Mouse (Mus musculus) E14TG2a.4 (cell line): Measurements from ENCODE around the gene Sorcs1.

Experiments
- H3K27me3 ChIP-seq: 2 replicates; pipeline ENCODE4 v1.6.1; 2014; ENCODE audit warnings: low read length, control low read depth; ENCODE audit not compliant: insufficient read depth
- H3K36me3 ChIP-seq: 2 replicates; pipeline ENCODE4 v1.6.1; 2014; ENCODE audit warnings: low read length, control low read depth; ENCODE audit not compliant: insufficient read depth
- H3K4me1 ChIP-seq: replicated peaks from 2 replicates; pipeline ENCODE4 v1.6.1; 2014; ENCODE audit warnings: low read depth, low read length, control low read depth
- H3K4me3 ChIP-seq: replicated peaks from 2 replicates; pipeline ENCODE4 v1.5.1; 2014; ENCODE audit warnings: mild to moderate bottlenecking, low read length
- H3K9me3 ChIP-seq: 2 replicates; pipeline ENCODE4 v1.6.1; 2014; ENCODE audit warnings: low read length, control low read depth
- CTCF ChIP-seq: conservative IDR thresholded peaks from 2 replicates; pipeline ENCODE4 v1.5.1; 2014; ENCODE audit warnings: low read length
- NANOG ChIP-seq: IDR thresholded peaks from 2 replicates; pipeline ENCODE4 v1.6.1; 2014; ENCODE audit warnings: borderline replicate concordance, low read length, mixed read lengths
- POU5F1 ChIP-seq: IDR thresholded peaks from 2 replicates; pipeline ENCODE4 v1.6.1; 2014; ENCODE audit warnings: low read length, borderline replicate concordance

Sorcs1 gene

GRCm38 (mm10) chr19:50514309-50514830 lies 164.1 kb downstream of the Sorcs1 start:
- no peaks in the 10 kb centered on the region for H3K27me3 ChIP-seq
- H3K36me3 ChIP-seq, result no peaks in the 10 kb centered on the region
- no peak for TF ChIP-seq POU5F1
- no peak for TF ChIP-seq NANOG
- TF ChIP-seq CTCF, result no peak
- no peaks in the 10 kb centered on the region for H3K9me3 ChIP-seq
- H3K4me1 ChIP-seq, result no peaks in the 10 kb centered on the region
- no peak overlapping the region for H3K4me3 ChIP-seq

GRCm38 (mm10) chr19:50502816-50503215 lies 175.6 kb downstream of the Sorcs1 start:
- Histone ChIP-seq H3K9me3 (no peaks in the 10 kb centered on the region), H3K36me3 (no peaks in the 10 kb centered on the region), H3K4me1 (no peaks in the 10 kb centered on the region), H3K27me3 (no peaks in the 10 kb centered on the region), H3K4me3 (no peak overlapping the region)
- no peak for TF ChIP-seq POU5F1

- no peaks in the 10 kb centered on the region for H3K4me1 ChIP-seq
- no peaks in the 10 kb centered on the region for H3K27me3 ChIP-seq
- no peak for TF ChIP-seq NANOG
- no peaks in the 10 kb centered on the region for H3K36me3 ChIP-seq
- H3K9me3 ChIP-seq, result no peaks in the 10 kb centered on the region
- H3K4me3 ChIP-seq, result no peak overlapping the region
Observed at GRCm38 (mm10) chr19:50491121-50491520, 187.3 kb downstream of the Sorcs1 start.

GRCm38 (mm10) chr19:50490721-50491120 lies 187.7 kb downstream of the Sorcs1 start:
- TF ChIP-seq NANOG (no peak), POU5F1 (no peak)
- no peaks in the 10 kb centered on the region for H3K4me1 ChIP-seq
- no peaks in the 10 kb centered on the region for H3K9me3 ChIP-seq
- no peaks in the 10 kb centered on the region for H3K27me3 ChIP-seq
- H3K4me3 ChIP-seq, result no peak overlapping the region
- no peaks in the 10 kb centered on the region for H3K36me3 ChIP-seq

DNA sequence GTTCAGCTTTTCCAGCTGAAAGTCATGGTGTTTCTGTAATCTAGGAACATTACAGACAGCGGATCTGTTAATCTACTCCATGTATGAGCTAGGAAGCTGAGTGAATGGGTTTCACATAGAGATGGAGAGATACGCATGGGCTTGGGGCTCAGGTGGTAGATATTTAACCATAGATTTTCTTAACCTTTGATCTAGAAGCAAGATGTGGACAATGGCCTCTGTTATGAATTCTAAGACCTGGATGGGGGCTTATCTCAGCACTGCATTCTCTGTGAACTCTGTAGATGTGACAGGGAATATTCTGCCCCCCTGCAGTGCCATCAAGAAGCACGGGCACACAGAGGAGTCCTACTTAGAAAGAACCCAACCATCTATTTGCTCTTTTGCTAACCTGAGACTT lies 188.7 kb downstream of the Sorcs1 start:
- H3K4me1 ChIP-seq, result no peaks in the 10 kb centered on the region
- no peaks in the 10 kb centered on the region for H3K9me3 ChIP-seq
- no peaks in the 10 kb centered on the region for H3K36me3 ChIP-seq
- H3K4me3 ChIP-seq, result no peak overlapping the region
- no peak for TF ChIP-seq NANOG
- TF ChIP-seq CTCF, result no peak
- no peak for TF ChIP-seq POU5F1
- H3K27me3 ChIP-seq, result no peaks in the 10 kb centered on the region

- Histone ChIP-seq H3K27me3 (no peaks in the 10 kb centered on the region), H3K9me3 (no peaks in the 10 kb centered on the region), H3K4me1 (no peaks in the 10 kb centered on the region), H3K36me3 (no peaks in the 10 kb centered on the region), H3K4me3 (no peak overlapping the region)
- TF ChIP-seq CTCF, result no peak
- TF ChIP-seq NANOG, result no peak
- TF ChIP-seq POU5F1, result no peak
Observed at GRCm38 (mm10) chr19:50488421-50488820, 190.0 kb downstream of the Sorcs1 start.

- no peaks in the 10 kb centered on the region for H3K27me3 ChIP-seq
- no peaks in the 10 kb centered on the region for H3K9me3 ChIP-seq
- H3K4me3 ChIP-seq, result no peak overlapping the region
- no peaks in the 10 kb centered on the region for H3K36me3 ChIP-seq
- H3K4me1 ChIP-seq, result no peaks in the 10 kb centered on the region
- TF ChIP-seq POU5F1 (no peak), NANOG (no peak), CTCF (no peak)
Observed at GRCm38 (mm10) chr19:50487768-50488167, 190.7 kb downstream of the Sorcs1 start.

GRCm38 (mm10) chr19:50486345-50486744 lies 192.1 kb downstream of the Sorcs1 start:
- no peaks in the 10 kb centered on the region for H3K4me1 ChIP-seq
- H3K27me3 ChIP-seq, result no peaks in the 10 kb centered on the region
- no peak overlapping the region for H3K4me3 ChIP-seq
- H3K36me3 ChIP-seq, result no peaks in the 10 kb centered on the region
- no peaks in the 10 kb centered on the region for H3K9me3 ChIP-seq
- no peak for TF ChIP-seq CTCF

DNA sequence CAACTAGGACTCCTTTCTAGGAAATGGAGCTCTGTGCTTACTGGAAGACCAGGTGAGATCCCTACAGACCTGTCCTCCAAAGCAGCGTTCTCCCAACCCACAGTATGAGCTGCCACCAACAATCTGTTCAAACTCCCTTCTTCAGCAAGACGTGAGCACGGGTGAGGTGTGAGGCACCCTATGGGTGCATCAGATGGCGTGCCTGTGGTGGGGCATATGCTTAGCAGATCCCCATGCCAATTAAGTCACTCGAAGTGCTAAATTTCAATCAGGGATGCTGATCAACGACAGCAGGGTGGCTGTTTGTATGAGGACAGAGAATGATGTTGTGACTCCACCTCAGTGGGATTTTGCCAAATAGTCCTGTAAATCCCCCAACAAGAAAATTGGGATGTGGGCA lies 201.7 kb downstream of the Sorcs1 start:
- Histone ChIP-seq H3K4me1 (no peaks in the 10 kb centered on the region; the same call in 1 of the 2 replicates), H3K27me3 (no peaks in the 10 kb centered on the region), H3K9me3 (no peaks in the 10 kb centered on the region), H3K4me3 (no peak overlapping the region), H3K36me3 (no peaks in the 10 kb centered on the region)
- TF ChIP-seq POU5F1 (no peak), CTCF (no peak), NANOG (no peak)

DNA sequence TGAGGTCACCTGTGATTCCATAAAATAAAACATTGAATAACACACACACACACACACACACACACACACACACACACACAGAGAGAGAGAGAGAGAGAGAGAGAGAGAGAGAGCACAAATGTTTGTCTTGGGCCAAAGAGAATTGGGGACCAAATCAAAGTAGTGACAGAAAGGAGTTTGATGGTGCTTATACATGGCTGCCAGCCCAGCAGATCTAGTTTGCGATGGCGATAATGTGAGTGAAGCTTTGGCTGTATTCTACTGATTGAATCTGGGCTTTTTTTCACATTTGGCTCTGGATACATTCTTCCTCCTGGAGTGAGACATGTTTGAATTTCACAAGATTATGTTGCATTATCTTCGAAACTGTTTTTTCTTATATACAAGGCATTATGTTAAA lies 209.9 kb downstream of the Sorcs1 start:
- Histone ChIP-seq H3K4me3 (no peak overlapping the region), H3K4me1 (no peaks in the 10 kb centered on the region), H3K9me3 (no peaks in the 10 kb centered on the region), H3K36me3 (no peaks in the 10 kb centered on the region), H3K27me3 (no peaks in the 10 kb centered on the region)
- TF ChIP-seq POU5F1 (no peak), NANOG (no peak), CTCF (no peak)
